Mouse (Mus musculus): ENCODE measurements at regions not wholly inside any gene's neighbourhood (a gene's known extent, or its start where the extent isn't known, plus 50 kb on each side); places are given as distances from the start of the nearest gene placed in this dataset.

- TF ChIP-seq POLR2AphosphoS2 (IDR thresholded peaks at IDR 0.05; ENCODE audit: insufficient read length, low read depth) (no peak), SRF (IDR thresholded peaks at IDR 0.05; ENCODE audit: control insufficient read depth, insufficient read length, low read depth) (no peak), USF1 (IDR thresholded peaks at IDR 0.05; ENCODE audit: low read depth) (no peak), TCF12 (IDR thresholded peaks at IDR 0.05; ENCODE audit: insufficient read depth, poor library complexity, severe bottlenecking) (no peak), REST (IDR thresholded peaks at IDR 0.05; ENCODE audit: insufficient read depth, insufficient read length) (no peak), TCF3 (IDR thresholded peaks at IDR 0.05; ENCODE audit: insufficient read length, low read depth) (no peak), MAX (IDR thresholded peaks at IDR 0.05; ENCODE audit: low read depth) (no peak), POLR2A (IDR thresholded peaks at IDR 0.05; ENCODE audit: insufficient read length, low read depth) (no peak), MYOD1 (IDR thresholded peaks at IDR 0.05; ENCODE audit: control insufficient read depth in 1 of 3, insufficient read length in 2 of 3, low read depth in 2 of 3) (no peak), MYOG (IDR thresholded peaks at IDR 0.05; ENCODE audit: control insufficient read depth in 1 of 3, insufficient read depth in 1 of 3, insufficient read length in 2 of 3, low read depth in 2 of 3) (no peak), E2F4 (IDR thresholded peaks at IDR 0.05; ENCODE audit: insufficient read depth) (no peak)
- H3K79me2 ChIP-seq (ENCODE audit: control insufficient read depth, insufficient read depth), result no peaks in the 10 kb centered on the region
Measured at GRCm38 (mm10) chr7:72514851-72515250, 208.4 kb upstream of the Mctp2 start.

GRCm38 (mm10) chr7:72518421-72518972, 212.1 kb upstream of the Mctp2 start:
- no peak overlapping the region for H3K4me2 ChIP-seq (ENCODE audit: low read depth)
- no peak for TF ChIP-seq TCF12 (IDR thresholded peaks at IDR 0.05; ENCODE audit: insufficient read depth, poor library complexity, severe bottlenecking)
- peak; percentile 79 for TF ChIP-seq CEBPB (IDR thresholded peaks at IDR 0.05; ENCODE audit: insufficient read depth, poor library complexity, severe bottlenecking)

More at GRCm38 (mm10) chr7:72514851-72515250, 208.4 kb upstream of the Mctp2 start:
- H3K4me3 ChIP-seq, result no peak overlapping the region
- H3K27me3 ChIP-seq (ENCODE audit: control insufficient read depth, insufficient read depth, insufficient read length), result no peaks in the 10 kb centered on the region
- H3K4me2 ChIP-seq (ENCODE audit: low read depth), result no peak overlapping the region
- H3K36me3 ChIP-seq (ENCODE audit: control insufficient read depth, insufficient read depth), result no peaks in the 10 kb centered on the region
- H3ac ChIP-seq (ENCODE audit: control insufficient read depth, insufficient read length), result no peak overlapping the region

GRCm38 (mm10) chr7:72519359-72520115, 213.1 kb upstream of the Mctp2 start:
- H3K4me2 ChIP-seq (ENCODE audit: low read depth), result peak overlapping the region; percentile 54
- no peak overlapping the region for H3K4me3 ChIP-seq
- no peaks in the 10 kb centered on the region for H3K36me3 ChIP-seq (ENCODE audit: control insufficient read depth, insufficient read depth)
- no peak overlapping the region for H3ac ChIP-seq (ENCODE audit: control insufficient read depth, insufficient read length)
- no peak for TF ChIP-seq TCF3 (IDR thresholded peaks at IDR 0.05; ENCODE audit: insufficient read length, low read depth)
- TF ChIP-seq SRF (IDR thresholded peaks at IDR 0.05; ENCODE audit: control insufficient read depth, insufficient read length, low read depth), result peak; percentile 86
- peak; percentile 63; the same call in 1 of the 2 replicates for TF ChIP-seq CEBPB (IDR thresholded peaks at IDR 0.05; ENCODE audit: insufficient read depth, poor library complexity, severe bottlenecking)
- no peaks in the 10 kb centered on the region for H3K79me2 ChIP-seq (ENCODE audit: control insufficient read depth, insufficient read depth)
- no peaks in the 10 kb centered on the region for H3K27me3 ChIP-seq (ENCODE audit: control insufficient read depth, insufficient read depth, insufficient read length)

More at GRCm38 (mm10) chr7:72518421-72518972, 212.1 kb upstream of the Mctp2 start:
- Histone ChIP-seq H3K79me2 (ENCODE audit: control insufficient read depth, insufficient read depth) (no peaks in the 10 kb centered on the region), H3ac (ENCODE audit: control insufficient read depth, insufficient read length) (no peak overlapping the region), H3K4me3 (no peak overlapping the region), H3K27me3 (ENCODE audit: control insufficient read depth, insufficient read depth, insufficient read length) (no peaks in the 10 kb centered on the region), H3K36me3 (ENCODE audit: control insufficient read depth, insufficient read depth) (no peaks in the 10 kb centered on the region)

GRCm38 (mm10) chr7:72528873-72529272, 222.5 kb upstream of the Mctp2 start:
- Histone ChIP-seq H3K79me2 (ENCODE audit: control insufficient read depth, insufficient read depth) (no peaks in the 10 kb centered on the region), H3ac (ENCODE audit: control insufficient read depth, insufficient read length) (no peak overlapping the region), H3K4me3 (no peak overlapping the region), H3K36me3 (ENCODE audit: control insufficient read depth, insufficient read depth) (no peaks in the 10 kb centered on the region), H3K27me3 (ENCODE audit: control insufficient read depth, insufficient read depth, insufficient read length) (no peaks in the 10 kb centered on the region), H3K4me2 (ENCODE audit: low read depth) (no peak overlapping the region)
- no peak for TF ChIP-seq MYOD1 (IDR thresholded peaks at IDR 0.05; ENCODE audit: control insufficient read depth in 1 of 3, insufficient read length in 2 of 3, low read depth in 2 of 3)
- no peak for TF ChIP-seq TCF3 (IDR thresholded peaks at IDR 0.05; ENCODE audit: insufficient read length, low read depth)
- TF ChIP-seq TCF12 (IDR thresholded peaks at IDR 0.05; ENCODE audit: insufficient read depth, poor library complexity, severe bottlenecking), result no peak
- 0 out of 2 replicates have a peak, but pooled peaks have one; percentile 31 for TF ChIP-seq CEBPB (IDR thresholded peaks at IDR 0.05; ENCODE audit: insufficient read depth, poor library complexity, severe bottlenecking)

GRCm38 (mm10) chr7:72538288-72538687, 231.9 kb upstream of the Mctp2 start:
- Histone ChIP-seq H3K4me3 (no peak overlapping the region), H3K79me2 (ENCODE audit: control insufficient read depth, insufficient read depth) (no peaks in the 10 kb centered on the region), H3K36me3 (ENCODE audit: control insufficient read depth, insufficient read depth) (no peaks in the 10 kb centered on the region), H3ac (ENCODE audit: control insufficient read depth, insufficient read length) (no peak overlapping the region), H3K27me3 (ENCODE audit: control insufficient read depth, insufficient read depth, insufficient read length) (no peaks in the 10 kb centered on the region), H3K4me2 (ENCODE audit: low read depth) (no peak overlapping the region)
- TF ChIP-seq MAX (IDR thresholded peaks at IDR 0.05; ENCODE audit: low read depth), result no peak
- peak; percentile 66 for TF ChIP-seq TCF12 (IDR thresholded peaks at IDR 0.05; ENCODE audit: insufficient read depth, poor library complexity, severe bottlenecking)
- TF ChIP-seq MYOD1 (IDR thresholded peaks at IDR 0.05; ENCODE audit: control insufficient read depth in 1 of 3, insufficient read length in 2 of 3, low read depth in 2 of 3), result peak; percentile 8 to 82 (median 71)
- TF ChIP-seq CEBPB (IDR thresholded peaks at IDR 0.05; ENCODE audit: insufficient read depth, poor library complexity, severe bottlenecking), result peak; percentile 79; the same call in 1 of the 2 replicates
- TF ChIP-seq USF1 (IDR thresholded peaks at IDR 0.05; ENCODE audit: low read depth), result no peak
- TF ChIP-seq POLR2A (IDR thresholded peaks at IDR 0.05; ENCODE audit: insufficient read length, low read depth), result no peak
- TF ChIP-seq MYOG (IDR thresholded peaks at IDR 0.05; ENCODE audit: control insufficient read depth in 1 of 3, insufficient read depth in 1 of 3, insufficient read length in 2 of 3, low read depth in 2 of 3), result peak in 2 of 3 experiments; percentile 15 to 56
